Mouse (Mus musculus) embryonic facial prominence, embryonic 15.5 days (tissue): ENCODE data around the gene Ctnnb1. TPM values are rescaled to one million over a fixed set of nuclear protein-coding genes. Genes with fewer than 3 reads are reported as not detected.
"Not testable (repeated sequence)": the region's sequence is repeated elsewhere in the genome, so short reads cannot be mapped to it uniquely, and the experiment has no call there.

Experiments used
- ATAC-seq: fragments of 200-750 bp; cut with Nextera tagmentation; 2 replicates; pipeline ENCODE4 v1.8.0; 2017; ENCODE audit warnings: low read depth, moderate TSS enrichment; ENCODE audit not compliant: insufficient number of reproducible peaks, low FRiP score, low TSS enrichment
- H3K27ac ChIP-seq: fragments of 300-500 bp; sonication (generic); replicated peaks from 2 replicates; pipeline ENCODE4 v1.5.1; 2015; ENCODE audit warnings: mild to moderate bottlenecking, inconsistent platforms
- H3K27me3 ChIP-seq: fragments of 300-500 bp; sonication (generic); 2 replicates; pipeline ENCODE4 v1.6.1; 2015; ENCODE audit warnings: inconsistent platforms
- H3K36me3 ChIP-seq: fragments of 300-500 bp; sonication (generic); 2 replicates; pipeline ENCODE4 v1.6.1; 2015; ENCODE audit warnings: mild to moderate bottlenecking, inconsistent platforms
- H3K4me1 ChIP-seq: fragments of 300-500 bp; sonication (generic); 2 replicates; pipeline ENCODE4 v1.6.1; 2015; ENCODE audit warnings: inconsistent platforms
- H3K4me2 ChIP-seq: fragments of 300-500 bp; sonication (generic); replicated peaks from 2 replicates; pipeline ENCODE4 v1.6.1; 2015; ENCODE audit warnings: mild to moderate bottlenecking, inconsistent platforms
- H3K4me3 ChIP-seq: fragments of 300-500 bp; sonication (generic); replicated peaks from 2 replicates; pipeline ENCODE4 v1.5.1; 2015; ENCODE audit warnings: mild to moderate bottlenecking, inconsistent platforms
- H3K9ac ChIP-seq: fragments of 300-500 bp; sonication (generic); 2 replicates; pipeline ENCODE4 v1.6.1; 2015; ENCODE audit warnings: inconsistent platforms
- H3K9me3 ChIP-seq: fragments of 300-500 bp; sonication (generic); replicated peaks from 2 replicates; pipeline ENCODE4 v1.6.1; 2016; ENCODE audit warnings: inconsistent platforms
- WGBS: fragments of 180-500 bp; shearing (Covaris S2); methylation state at CpG from one replicate; pipeline ENCODE4 v1.1.7; 2015; 5-methylcytosine and 5-hydroxymethylcytosine counted together
- polyA plus RNA-seq: library from polyadenylated mRNA; unstranded; fragments of >200 nt; fragmentation: Nextera tagmentation; extraction: Ambion mirVana; gene quantifications from 2 replicates; pipeline ENCODE4 v1.2.1, GENCODE M21; 2015

The Ctnnb1 gene
- polyA plus RNA-seq, 1 experiment from 2014 or later = 614 TPM

GRCm38 (mm10) chr9:120900338-120901274 lies 28.4 kb upstream of the Ctnnb1 start:
- H3K9me3 ChIP-seq = no peaks in the 10 kb centered on the region
- H3K27me3 ChIP-seq = no peaks in the 10 kb centered on the region
- H3K9ac ChIP-seq = no peak overlapping the region
- no peak overlapping the region for H3K4me2 ChIP-seq
- H3K36me3 ChIP-seq = no peaks in the 10 kb centered on the region
- H3K4me1 ChIP-seq = no peaks in the 10 kb centered on the region
- ATAC-seq = no peak
- no peak overlapping the region for H3K4me3 ChIP-seq
- no peak overlapping the region for H3K27ac ChIP-seq
- 57% methylated on average over 12 of the region's 12 CpGs for WGBS

GRCm38 (mm10) chr9:120902562-120902961 lies 26.5 kb upstream of the Ctnnb1 start:
- Histone ChIP-seq H3K4me1 (no peaks in the 10 kb centered on the region), H3K9me3 (no peaks in the 10 kb centered on the region), H3K36me3 (no peaks in the 10 kb centered on the region), H3K4me3 (no peak overlapping the region), H3K27ac (no peak overlapping the region), H3K27me3 (no peaks in the 10 kb centered on the region), H3K4me2 (no peak overlapping the region), H3K9ac (no peak overlapping the region)
- ATAC-seq = no peak
- 81% methylated on average over 8 of the region's 8 CpGs for WGBS

- WGBS = 79% methylated on average over 6 of the region's 6 CpGs
- Histone ChIP-seq H3K4me1 (no peaks in the 10 kb centered on the region), H3K36me3 (no peaks in the 10 kb centered on the region), H3K4me3 (no peak overlapping the region), H3K9ac (no peak overlapping the region), H3K9me3 (no peaks in the 10 kb centered on the region), H3K27ac (no peak overlapping the region), H3K27me3 (no peaks in the 10 kb centered on the region), H3K4me2 (no peak overlapping the region)
- ATAC-seq = no peak
These were observed 20.6 kb upstream of the Ctnnb1 start for GRCm38 (mm10) chr9:120908461-120908860.

GRCm38 (mm10) chr9:120913152-120913551 lies 15.9 kb upstream of the Ctnnb1 start:
- no peak for ATAC-seq
- Histone ChIP-seq H3K36me3 (no peaks in the 10 kb centered on the region), H3K27me3 (no peaks in the 10 kb centered on the region), H3K4me1 (no peaks in the 10 kb centered on the region), H3K4me3 (no peak overlapping the region), H3K9ac (no peak overlapping the region), H3K4me2 (no peak overlapping the region), H3K27ac (no peak overlapping the region), H3K9me3 (no peaks in the 10 kb centered on the region)
- 79% methylated on average over 13 of the region's 13 CpGs for WGBS

- no peaks in the 10 kb centered on the region for H3K9me3 ChIP-seq
- no peaks in the 10 kb centered on the region for H3K36me3 ChIP-seq
- no peaks in the 10 kb centered on the region for H3K27me3 ChIP-seq
- 84% methylated on average over 4 of the region's 4 CpGs for WGBS
- H3K4me3 ChIP-seq = no peak overlapping the region
- no peak for ATAC-seq
- H3K27ac ChIP-seq = no peak overlapping the region
- no peak overlapping the region for H3K4me2 ChIP-seq
- H3K9ac ChIP-seq = no peak overlapping the region
- 0 out of 2 replicates have a peak, but pooled peaks cover 8% of the 10 kb centered on the region for H3K4me1 ChIP-seq
These were observed 14.6 kb upstream of the Ctnnb1 start for GRCm38 (mm10) chr9:120914429-120914828.

GRCm38 (mm10) chr9:120914877-120915459 lies 14.0 kb upstream of the Ctnnb1 start:
- ATAC-seq = no peak
- 80% methylated on average over 14 of the region's 14 CpGs for WGBS
- no peak overlapping the region for H3K4me3 ChIP-seq
- H3K9ac ChIP-seq = no peak overlapping the region
- no peaks in the 10 kb centered on the region for H3K27me3 ChIP-seq
- no peaks in the 10 kb centered on the region for H3K36me3 ChIP-seq
- H3K9me3 ChIP-seq = no peaks in the 10 kb centered on the region
- no peak overlapping the region for H3K4me2 ChIP-seq
- H3K4me1 ChIP-seq = 0 out of 2 replicates have a peak, but pooled peaks cover 8% of the 10 kb centered on the region
- no peak overlapping the region for H3K27ac ChIP-seq

GRCm38 (mm10) chr9:120917619-120918018 lies 11.4 kb upstream of the Ctnnb1 start:
- H3K36me3 ChIP-seq, H3K9ac ChIP-seq, H3K4me2 ChIP-seq, H3K4me1 ChIP-seq, H3K4me3 ChIP-seq, H3K9me3 ChIP-seq, H3K27me3 ChIP-seq, H3K27ac ChIP-seq, ATAC-seq: not testable (repeated sequence)
- WGBS = 91% methylated on average over 2 of the region's 2 CpGs

- H3K27ac ChIP-seq = peak overlapping the region; percentile 83
- no peak overlapping the region for H3K4me3 ChIP-seq
- H3K4me2 ChIP-seq = no peak overlapping the region
- H3K9me3 ChIP-seq = no peaks in the 10 kb centered on the region
- no peaks in the 10 kb centered on the region for H3K36me3 ChIP-seq
- no peak overlapping the region for H3K9ac ChIP-seq
- H3K27me3 ChIP-seq = no peaks in the 10 kb centered on the region
- no peak for ATAC-seq
- WGBS = 65% methylated on average over 5 of the region's 5 CpGs
- 0 out of 2 replicates have a peak, but pooled peaks cover 8% of the 10 kb centered on the region for H3K4me1 ChIP-seq
These were observed 10.8 kb upstream of the Ctnnb1 start for GRCm38 (mm10) chr9:120918211-120918610.

- no peaks in the 10 kb centered on the region for H3K36me3 ChIP-seq
- H3K9me3 ChIP-seq = no peaks in the 10 kb centered on the region
- H3K4me1 ChIP-seq = 0 out of 2 replicates have a peak, but pooled peaks cover 8% of the 10 kb centered on the region
- ATAC-seq = no peak
- H3K4me2 ChIP-seq = no peak overlapping the region
- H3K4me3 ChIP-seq = no peak overlapping the region
- WGBS = 32% methylated on average over 6 of the region's 6 CpGs
- peak overlapping the region; percentile 83 for H3K27ac ChIP-seq
- no peaks in the 10 kb centered on the region for H3K27me3 ChIP-seq
- H3K9ac ChIP-seq = no peak overlapping the region
These were observed 10.4 kb upstream of the Ctnnb1 start for GRCm38 (mm10) chr9:120918642-120919041.

- WGBS = 74% methylated on average over 5 of the region's 5 CpGs
- peak overlapping the region; percentile 83 for H3K27ac ChIP-seq
- no peak overlapping the region for H3K9ac ChIP-seq
- no peaks in the 10 kb centered on the region for H3K9me3 ChIP-seq
- no peak overlapping the region for H3K4me3 ChIP-seq
- no peaks in the 10 kb centered on the region for H3K36me3 ChIP-seq
- H3K27me3 ChIP-seq = no peaks in the 10 kb centered on the region
- ATAC-seq = peak; percentile 57; the same call in 1 of the 2 replicates
- H3K4me2 ChIP-seq = no peak overlapping the region
- H3K4me1 ChIP-seq = 0 out of 2 replicates have a peak, but pooled peaks cover 8% of the 10 kb centered on the region
These were observed 9.9 kb upstream of the Ctnnb1 start for GRCm38 (mm10) chr9:120919130-120919529.

GRCm38 (mm10) chr9:120926126-120926525 lies 2.9 kb upstream of the Ctnnb1 start:
- Histone ChIP-seq H3K36me3 (no peaks in the 10 kb centered on the region), H3K4me1 (no peaks in the 10 kb centered on the region), H3K4me2 (no peak overlapping the region), H3K4me3 (no peak overlapping the region), H3K9ac (no peak overlapping the region), H3K9me3 (no peaks in the 10 kb centered on the region), H3K27ac (no peak overlapping the region), H3K27me3 (no peaks in the 10 kb centered on the region)
- no peak for ATAC-seq
- WGBS = 55% methylated on average over 1 of the region's 1 CpGs
